Mouse (Mus musculus): ENCODE results near the gene Gm17482. TPM values are rescaled to one million over a fixed set of nuclear protein-coding genes. Genes with fewer than 3 reads are reported as not detected.

Gene Gm17482
- total RNA-seq, 2 experiments from 2014 or later = not detected

DNA sequence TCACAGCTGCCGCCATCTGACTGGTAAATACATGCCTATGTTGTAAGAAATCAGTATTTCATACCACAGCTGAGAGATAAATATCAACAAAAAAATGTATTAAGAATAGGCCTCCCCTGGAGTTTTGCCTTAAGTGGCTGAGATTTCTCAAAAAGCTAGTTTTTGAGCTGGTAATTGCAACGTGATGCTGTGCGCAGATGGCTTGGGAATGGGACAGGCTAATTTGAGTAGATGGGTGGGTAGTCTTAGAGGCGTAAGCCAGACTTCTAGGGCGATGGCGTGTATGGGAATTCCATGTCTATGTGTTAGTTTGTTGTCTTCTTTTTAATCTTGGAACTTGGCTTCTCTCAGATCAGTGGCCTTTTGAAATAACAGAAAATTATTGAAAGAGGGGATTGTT is 64.7 kb downstream of the Gm17482 start:
- no peak for DNase-seq

DNA sequence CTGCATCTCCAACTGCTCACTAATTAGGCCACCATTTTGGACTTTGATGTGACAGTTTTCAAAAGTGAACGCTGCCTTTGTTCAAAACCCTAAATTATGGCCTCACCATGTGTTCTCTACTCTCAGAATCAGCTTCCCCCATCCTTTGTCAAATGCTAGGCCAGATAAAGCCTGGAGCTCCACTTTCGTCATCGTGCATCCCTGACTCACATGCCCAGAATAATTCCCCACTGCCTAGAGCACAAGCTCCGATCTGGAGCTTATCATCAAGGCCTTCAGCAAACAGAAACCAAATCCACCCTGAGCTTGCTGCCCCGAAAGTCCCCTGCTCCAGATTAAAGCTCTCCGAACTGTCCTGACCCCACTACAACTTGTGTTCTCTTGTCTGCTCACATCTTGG is 65.5 kb downstream of the Gm17482 start:
- DNase-seq = no peak

- no peak for DNase-seq
Measured at GRCm38 (mm10) chr6:115293877-115294276, 66.7 kb downstream of the Gm17482 start.

DNA sequence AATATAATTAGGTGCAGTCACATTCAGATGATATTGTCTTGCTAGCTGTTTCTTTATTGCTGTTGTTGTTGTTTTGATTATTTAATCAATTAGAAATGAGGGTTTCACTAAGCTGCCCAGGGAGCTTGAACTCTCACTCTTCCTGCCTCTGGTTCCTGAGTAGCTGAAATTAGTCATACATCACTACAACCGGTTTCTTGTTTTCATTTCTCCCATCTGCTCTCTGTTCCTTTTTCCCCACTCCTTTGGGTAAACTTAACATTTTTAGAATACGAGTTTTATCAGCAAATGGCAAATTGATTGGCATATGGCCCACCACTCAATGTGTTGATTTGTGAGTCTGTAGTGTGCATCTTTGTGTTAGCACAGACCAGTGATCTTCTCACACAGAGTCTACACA is 80.0 kb downstream of the Gm17482 start:
- DNase-seq = no peak

Other genes starting within 250 kb of the Gm17482 start
- gene Tamm41, start 189.5 kb upstream of the Gm17482 start, total RNA-seq (2021) = 10 to 100 TPM; 11.1 to 11.4 TPM
- gene Syn2, start 92.4 kb upstream of the Gm17482 start, total RNA-seq (2021) = 1 to 10 TPM; 4.4 to 5.5 TPM
- gene Timp4, start 24.9 kb downstream of the Gm17482 start, total RNA-seq (2021) = 10 to 100 TPM; 41.9 to 50.3 TPM
- 10 to 100 TPM; 12.9 to 19.0 TPM for gene Pparg, start 133.6 kb downstream of the Gm17482 start, total RNA-seq (2021)